Mouse (Mus musculus) sigmoid colon, adult 10 weeks (tissue): Measurements from ENCODE around the gene C2. TPM values are rescaled to one million over a fixed set of nuclear protein-coding genes. Genes with fewer than 3 reads are reported as not detected.

Experiments used
- polyA plus RNA-seq: library from polyadenylated mRNA; stranded (reverse); fragments of 350-450 nt; fragmentation: Illumina TruSeq; extraction: RNeasy Lipid Tissue Mini Kit (QIAGEN cat#74804); gene quantifications from one replicate; pipeline ENCODE4 v1.2.3, GENCODE M21; 2014; ENCODE audit warnings: low read depth, low replicate concordance

The C2 gene
- 1.0 TPM for polyA plus RNA-seq

GRCm38 (mm10) chr17:34898160-34898586 lies at the start of gene C2, which contains the start of gene Ehmt2:
TSS of gene C2 (minus strand) at chr17:34898265.
TSS of gene Ehmt2 (plus strand) at chr17:34898469.

GRCm38 (mm10) chr17:34931061-34931734 lies 33.1 kb upstream of the C2 start, which contains the start of gene Neu1:
TSS of gene Neu1 (plus strand) at chr17:34931253.

GRCm38 (mm10) chr17:34913930-34914665 lies 16.0 kb upstream of the C2 start, which contains the start of gene Slc44a4:
TSS of gene Slc44a4 (plus strand) at chr17:34914466.

GRCm38 (mm10) chr17:34881683-34882310 lies 16.3 kb downstream of the C2 start, which contains the start of gene Gm20547:
TSS of gene Gm20547 (minus strand) at chr17:34882042.

DNA sequence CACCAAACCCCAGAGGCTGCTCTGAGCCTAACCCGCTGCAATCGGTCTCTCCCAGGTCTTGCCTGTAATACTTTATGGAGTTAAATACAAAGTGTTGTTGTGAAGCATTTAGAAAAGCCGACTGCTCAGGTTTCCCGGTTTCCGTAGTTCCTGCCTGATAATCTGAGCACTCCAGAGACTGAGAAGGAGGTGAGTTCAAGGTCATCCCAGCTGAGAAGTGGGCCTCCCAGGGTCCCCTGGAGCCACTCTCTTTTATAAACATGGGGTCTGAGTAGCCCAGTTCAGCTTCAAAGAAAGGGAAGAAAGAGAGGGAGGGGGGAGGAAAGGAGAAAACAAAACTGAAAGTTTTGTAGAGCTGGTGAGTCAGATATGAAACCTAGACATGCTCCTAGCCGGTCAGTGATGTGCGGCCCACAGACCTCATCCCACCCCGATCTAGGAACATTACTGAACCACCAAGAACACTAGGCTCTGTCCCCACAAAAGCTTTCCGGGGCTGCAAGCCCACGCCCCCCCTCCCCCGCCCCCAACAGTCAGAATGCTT lies 18.7 kb downstream of the C2 start, which contains the start of gene Zbtb12:
Zbtb12 (plus strand) TSS at position 148 of the 544 bp plus-strand sequence.

GRCm38 (mm10) chr17:34862416-34863081 lies 35.5 kb downstream of the C2 start, which contains the start of gene Cfb:
TSS of gene Cfb (minus strand) at chr17:34862518.

GRCm38 (mm10) chr17:34849722-34850516 lies 48.1 kb downstream of the C2 start, which contains the start of the genes Skiv2l and Nelfe:
TSS of gene Skiv2l (minus strand) at chr17:34850210.
TSS of gene Nelfe (plus strand) at chr17:34850391.

DNA sequence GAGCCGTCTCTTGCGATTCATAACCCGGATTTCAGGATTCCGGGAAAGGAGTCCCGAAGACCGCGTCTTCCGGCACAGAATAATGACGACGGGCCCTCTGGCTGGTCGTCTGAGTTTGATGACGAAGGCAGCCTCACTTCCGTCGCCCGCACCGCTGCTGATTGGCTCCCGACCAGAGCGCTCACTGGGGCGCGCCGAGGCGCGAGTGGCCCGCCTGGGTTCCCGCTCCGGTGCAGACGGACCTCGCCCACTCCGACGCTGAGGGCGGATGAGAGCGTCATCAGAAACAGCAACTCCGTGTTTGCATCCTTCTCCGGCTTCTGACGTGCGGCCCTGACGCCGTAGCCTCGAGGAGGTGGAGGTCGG lies 61.2 kb downstream of the C2 start, which contains the start of the genes Stk19 and Dxo:
Stk19 (minus strand) TSS at position 90 of the 366 bp plus-strand sequence.
Dxo (plus strand) TSS at position 164 of the 366 bp plus-strand sequence.

Other genes starting within 250 kb of the C2 start
- gene Tnxb, start 227.7 kb downstream of the C2 start, polyA plus RNA-seq = 0.16 TPM
- 1.8 TPM for gene C4b, start 154.4 kb downstream of the C2 start, polyA plus RNA-seq
- not detected for gene Cyp21a1, start 93.7 kb downstream of the C2 start, polyA plus RNA-seq
- gene Stk19, start 61.3 kb downstream of the C2 start, polyA plus RNA-seq = 23.0 TPM
- gene Dxo, start 61.2 kb downstream of the C2 start, polyA plus RNA-seq = 3.0 TPM
- gene Skiv2l, start 48.1 kb downstream of the C2 start, polyA plus RNA-seq = 5.6 TPM
- 1.1 TPM for gene Nelfe, start 47.9 kb downstream of the C2 start, polyA plus RNA-seq
- gene Cfb, start 35.7 kb downstream of the C2 start, polyA plus RNA-seq = 18.5 TPM
- 1.1 TPM for gene Zbtb12, start 18.8 kb downstream of the C2 start, polyA plus RNA-seq
- gene Gm20547, start 16.2 kb downstream of the C2 start, polyA plus RNA-seq = 2.3 TPM
- 10.6 TPM for gene Ehmt2, start 204 bp upstream of the C2 start, polyA plus RNA-seq
- 32.3 TPM for gene Slc44a4, start 16.2 kb upstream of the C2 start, polyA plus RNA-seq
- 15.5 TPM for gene Neu1, start 33.0 kb upstream of the C2 start, polyA plus RNA-seq
- 10.1 TPM for gene Hspa1b, start 61.0 kb upstream of the C2 start, polyA plus RNA-seq
- gene Gm20481, start 71.6 kb upstream of the C2 start, polyA plus RNA-seq = not detected
- 4.5 TPM for gene Hspa1a, start 73.9 kb upstream of the C2 start, polyA plus RNA-seq
- 0.22 TPM for gene Hspa1l, start 74.4 kb upstream of the C2 start, polyA plus RNA-seq
- gene Lsm2, start 83.6 kb upstream of the C2 start, polyA plus RNA-seq = 12.9 TPM
- gene Vars, start 102.7 kb upstream of the C2 start, polyA plus RNA-seq = 1.5 TPM
- gene Vwa7, start 118.3 kb upstream of the C2 start, polyA plus RNA-seq = 0.09 TPM
- gene Sapcd1, start 129.8 kb upstream of the C2 start, polyA plus RNA-seq = not detected
- gene Msh5, start 148.5 kb upstream of the C2 start, polyA plus RNA-seq = 2.5 TPM
- 47.8 TPM for gene Clic1, start 151.7 kb upstream of the C2 start, polyA plus RNA-seq
- gene Ddah2, start 160.8 kb upstream of the C2 start, polyA plus RNA-seq = not detected
- gene Ly6g6c, start 167.1 kb upstream of the C2 start, polyA plus RNA-seq = 1.5 TPM
- 3.0 TPM for gene Mpig6b, start 167.9 kb upstream of the C2 start, polyA plus RNA-seq
- gene Ly6g6e, start 178.6 kb upstream of the C2 start, polyA plus RNA-seq = 2.8 TPM
- gene Ly6g6d, start 179.8 kb upstream of the C2 start, polyA plus RNA-seq = not detected
- gene Ly6g6f, start 187.3 kb upstream of the C2 start, polyA plus RNA-seq = not detected
- 5.3 TPM for gene Abhd16a, start 191.0 kb upstream of the C2 start, polyA plus RNA-seq
- not detected for gene Ly6g5c, start 210.0 kb upstream of the C2 start, polyA plus RNA-seq
- gene Ly6g5b, start 217.2 kb upstream of the C2 start, polyA plus RNA-seq = not detected
- 0.85 TPM for gene Gpank1, start 223.2 kb upstream of the C2 start, polyA plus RNA-seq
- gene Csnk2b, start 223.8 kb upstream of the C2 start, polyA plus RNA-seq = 96.9 TPM
- 2.2 TPM for gene D17H6S53E, start 228.1 kb upstream of the C2 start, polyA plus RNA-seq
- not detected for gene Apom, start 233.8 kb upstream of the C2 start, polyA plus RNA-seq
- 16.8 TPM for gene Bag6, start 236.9 kb upstream of the C2 start, polyA plus RNA-seq